Mouse (Mus musculus) left cerebral cortex, adult 2 months (tissue): ENCODE data around the gene Cc2d2b. TPM values are rescaled to one million over a fixed set of nuclear protein-coding genes. Genes with fewer than 3 reads are reported as not detected.
A peak's percentile ranks its signal among the peaks of the same experiment; 100 is the strongest.

ENCODE experiments used
- DNase-seq, 2 experiments: peaks; one replicate each; pipeline ENCODE4 v3.0.0; 2021 to 2022; ENCODE audit warnings: low spot score in 2 of 2, mixed read lengths in 1 of 2; ENCODE audit errors: extremely low spot score in 1 of 2
- H3K27ac ChIP-seq: fragments of 200-600 bp; 2 replicates; pipeline ENCODE4 v1.8.1; 2022
- H3K4me3 ChIP-seq: fragments of 200-600 bp; 2 replicates; pipeline ENCODE4 v1.8.1; 2022
- CTCF ChIP-seq: fragments of 200-600 bp; IDR thresholded peaks from 2 replicates; pipeline ENCODE4 v1.8.1; 2022; ENCODE audit warnings: antibody characterized with exemption, mild to moderate bottlenecking, moderate library complexity
- intact Hi-C: fragments of 180-260 bp; cut with DNase I; formaldehyde crosslinking; loops from one replicate; pipeline ENCODE4 v1.15.1; 2025
- long read RNA-seq, 2 experiments: library from polyadenylated mRNA; stranded (forward); transcript quantifications; one replicate each; pipeline ENCODE4 v2.0.0; 2021; ENCODE audit warnings: borderline mapping rate in 2 of 2
- total RNA-seq, 2 experiments: library from RNA; stranded (reverse); gene quantifications; 2 replicates each; pipeline ENCODE4 v1.2.3; 2021

Gene Cc2d2b
- total RNA-seq: under 1 TPM; 0.23 to 0.88 TPM
- long read RNA-seq, experiment 1: 0 reads
- long read RNA-seq, experiment 2: 0 reads

- no peak for DNase-seq
- H3K4me3 ChIP-seq: no peak within 1 kb of the TSS
- intact Hi-C loops: no loop called here
- TF ChIP-seq CTCF: no peak
- no peak within 1 kb of the TSS for H3K27ac ChIP-seq
Observed at GRCm38 (mm10) chr19:40748559-40748958, at the start of gene Cc2d2b. Gene Cc2d2b, plus strand, starts transcription at chr19:40748753.

GRCm38 (mm10) chr19:40699816-40700215, 48.7 kb upstream of the Cc2d2b start:
- Histone ChIP-seq H3K4me3 (no peak overlapping the region), H3K27ac (no peak overlapping the region)
- intact Hi-C loops: no loop called here
- no peak for TF ChIP-seq CTCF
- DNase-seq: no peak

GRCm38 (mm10) chr19:40702406-40702805, 46.1 kb upstream of the Cc2d2b start:
- intact Hi-C loops: loop anchor here (1.0 kb wide), 1 partner anchor 72 kb away; no protein-coding TSS in a partner anchor
- Histone ChIP-seq H3K4me3 (no peak overlapping the region), H3K27ac (no peak overlapping the region)
- peak; percentile 55 to 74 for DNase-seq
- TF ChIP-seq CTCF: no peak

GRCm38 (mm10) chr19:40712889-40713628, 35.5 kb upstream of the Cc2d2b start:
- intact Hi-C loops: no loop called here
- DNase-seq: no peak
- Histone ChIP-seq H3K27ac (peak overlapping the region; percentile 47), H3K4me3 (no peak overlapping the region)
- no peak for TF ChIP-seq CTCF

- H3K27ac ChIP-seq: no peak overlapping the region
- DNase-seq: no peak
- intact Hi-C loops: no loop called here
- no peak overlapping the region for H3K4me3 ChIP-seq
- no peak for TF ChIP-seq CTCF
Observed at GRCm38 (mm10) chr19:40714700-40715099, 33.9 kb upstream of the Cc2d2b start.

GRCm38 (mm10) chr19:40716981-40717380, 31.6 kb upstream of the Cc2d2b start:
- Histone ChIP-seq H3K4me3 (no peak overlapping the region), H3K27ac (no peak overlapping the region)
- no peak for TF ChIP-seq CTCF
- intact Hi-C loops: no loop called here
- no peak for DNase-seq

- TF ChIP-seq CTCF: no peak
- intact Hi-C loops: no loop called here
- no peak overlapping the region; the same call in 1 of the 2 replicates for H3K27ac ChIP-seq
- H3K4me3 ChIP-seq: no peak overlapping the region
- DNase-seq: no peak
Observed at GRCm38 (mm10) chr19:40719439-40720105, 29.0 kb upstream of the Cc2d2b start.

GRCm38 (mm10) chr19:40720381-40720780, 28.2 kb upstream of the Cc2d2b start:
- Histone ChIP-seq H3K27ac (no peak overlapping the region), H3K4me3 (no peak overlapping the region)
- intact Hi-C loops: no loop called here
- DNase-seq: no peak
- TF ChIP-seq CTCF: no peak

GRCm38 (mm10) chr19:40722137-40723038, 26.2 kb upstream of the Cc2d2b start:
- intact Hi-C loops: loop anchor here (1.0 kb wide), 2 partner anchors 110 to 134 kb away; partner anchors contain the start of genes Aldh18a1, Entpd1 and Tctn3

GRCm38 (mm10) chr19:40723516-40723915, 25.0 kb upstream of the Cc2d2b start:
- intact Hi-C loops: no loop called here
- no peak for TF ChIP-seq CTCF
- no peak for DNase-seq
- H3K27ac ChIP-seq: no peak overlapping the region
- no peak overlapping the region for H3K4me3 ChIP-seq

More at GRCm38 (mm10) chr19:40722137-40723038, 26.2 kb upstream of the Cc2d2b start:
- TF ChIP-seq CTCF: peak; percentile 93
- Histone ChIP-seq H3K27ac (no peak overlapping the region), H3K4me3 (no peak overlapping the region)
- DNase-seq: peak; percentile 50 to 60

- no peak overlapping the region for H3K27ac ChIP-seq
- intact Hi-C loops: no loop called here
- no peak for TF ChIP-seq CTCF
- no peak for DNase-seq
- H3K4me3 ChIP-seq: no peak overlapping the region
Observed at GRCm38 (mm10) chr19:40726148-40726547, 22.4 kb upstream of the Cc2d2b start.
